31 mouse cellular contexts compared by ENCODE assay signal in genomic region chr19:24896536-24896935, GRCm38 (mm10). TPM values are rescaled to one million over a fixed set of nuclear protein-coding genes. Genes with fewer than 3 reads are reported as not detected.
DNase-seq lines count a peak whose midpoint lies in the region; ATAC-seq lines count a peak whose summit lies in the region.
"Had no signal": no experiment of that assay in that cellular context is flagged by ENCODE, and none has a peak within 500 bp of the region (broad histone marks: within the 10 kb centered on the region; RNA-seq: fewer than 3 reads in every experiment).

No protein-coding gene starts in this region.

- H3K27ac ChIP-seq in forebrain, embryonic 10.5 days: no peak overlapping the region
- no peak overlapping the region for H3K27ac ChIP-seq in forebrain, embryonic 14.5 days (ENCODE audit: low read depth, low read length)
- no peak overlapping the region for H3K27ac ChIP-seq in heart, embryonic 10.5 days
- no peak overlapping the region for H3K27ac ChIP-seq in limb, embryonic 11.5 days (replicated peaks; ENCODE audit: low read depth, low read length)
- H3K27ac ChIP-seq in limb, embryonic 10.5 days: no peak overlapping the region
- no peak overlapping the region for H3K27ac ChIP-seq in embryonic facial prominence, embryonic 10.5 days (replicated peaks)
- H3K27ac ChIP-seq: forebrain, embryonic 15.5 days; heart, adult 2 months; hindbrain, embryonic 15.5 days had no signal

- peaks cover 31% of the 10 kb centered on the region for H3K4me1 ChIP-seq in forebrain, embryonic 10.5 days
- H3K4me1 ChIP-seq in forebrain, embryonic 14.5 days (ENCODE audit: control insufficient read depth, insufficient read depth, low read length): peaks cover 11% of the 10 kb centered on the region; the same call in 1 of the 2 replicates
- H3K4me1 ChIP-seq in heart, embryonic 10.5 days: peaks cover 27% of the 10 kb centered on the region
- peaks cover 7% of the 10 kb centered on the region; the same call in 1 of the 2 replicates for H3K4me1 ChIP-seq in limb, embryonic 11.5 days (ENCODE audit: control insufficient read depth, insufficient read depth, low read length)
- H3K4me1 ChIP-seq in limb, embryonic 10.5 days: peaks cover 31% of the 10 kb centered on the region
- H3K4me1 ChIP-seq in embryonic facial prominence, embryonic 10.5 days: peaks cover 25% of the 10 kb centered on the region

- peak; percentile 18 for DNase-seq in forebrain, embryonic 10.5 days (ENCODE audit: extremely low spot score, low spot score)
- no peak for DNase-seq in forebrain, embryonic 14.5 days (ENCODE audit: low spot score)
- DNase-seq in heart, embryonic 10.5 days (ENCODE audit: low spot score): peak; percentile 56
- no peak for DNase-seq in heart, postnatal 36 days
- DNase-seq in limb, embryonic 11.5 days (ENCODE audit: low spot score): peak; percentile 26
- no peak for DNase-seq in limb, embryonic 10.5 days (ENCODE audit: low spot score)
- peak; percentile 12 for DNase-seq in embryonic facial prominence, embryonic 10.5 days (ENCODE audit: low spot score)
- DNase-seq: B cell, adult 2 months; cerebellum, adult 18-20 months; cerebellum, adult 9-10 months; gastrocnemius, postnatal 25 days; heart, adult 2 months; kidney, adult 2 months had no signal

- H3K9me3 ChIP-seq in forebrain, embryonic 10.5 days: no peaks in the 10 kb centered on the region
- H3K9me3 ChIP-seq in forebrain, embryonic 14.5 days (replicated peaks; ENCODE audit: control insufficient read depth, low read length): no peaks in the 10 kb centered on the region
- H3K9me3 ChIP-seq in heart, embryonic 10.5 days: no peaks in the 10 kb centered on the region
- no peaks in the 10 kb centered on the region for H3K9me3 ChIP-seq in limb, embryonic 11.5 days (ENCODE audit: control insufficient read depth, low read length)
- H3K9me3 ChIP-seq in limb, embryonic 10.5 days (replicated peaks): no peaks in the 10 kb centered on the region
- no peaks in the 10 kb centered on the region for H3K9me3 ChIP-seq in embryonic facial prominence, embryonic 10.5 days
- H3K9me3 ChIP-seq: forebrain, embryonic 15.5 days; hindbrain, embryonic 15.5 days had no signal

- intact Hi-C loops in heart, postnatal 36 days (cut with DNase I): loop anchor here (10.0 kb wide), 1 partner anchor 708 kb away; no protein-coding TSS in a partner anchor

- no peak for ATAC-seq in forebrain, embryonic 14.5 days
- ATAC-seq in limb, embryonic 11.5 days (ENCODE audit: insufficient number of reproducible peaks, low FRiP score, low TSS enrichment, low read depth): no peak
- ATAC-seq: forebrain, embryonic 15.5 days; intestine, postnatal 0 days; Patski had no signal

- no peak overlapping the region for H3K4me2 ChIP-seq in forebrain, embryonic 14.5 days (ENCODE audit: low read length)
- no peak overlapping the region for H3K4me2 ChIP-seq in limb, embryonic 11.5 days (ENCODE audit: low read depth, severe bottlenecking)

- no peaks in the 10 kb centered on the region for H3K36me3 ChIP-seq in forebrain, embryonic 10.5 days (replicated peaks)
- no peaks in the 10 kb centered on the region for H3K36me3 ChIP-seq in forebrain, embryonic 14.5 days (ENCODE audit: control insufficient read depth, insufficient read depth, low read length)
- no peaks in the 10 kb centered on the region for H3K36me3 ChIP-seq in heart, embryonic 10.5 days
- no peaks in the 10 kb centered on the region for H3K36me3 ChIP-seq in limb, embryonic 11.5 days (ENCODE audit: control insufficient read depth, insufficient read depth, low read length)
- H3K36me3 ChIP-seq in limb, embryonic 10.5 days: no peaks in the 10 kb centered on the region
- H3K36me3 ChIP-seq in embryonic facial prominence, embryonic 10.5 days (replicated peaks): no peaks in the 10 kb centered on the region
- H3K36me3 ChIP-seq: forebrain, embryonic 15.5 days; G1E; hindbrain, embryonic 15.5 days had no signal

- 24% methylated on average over 4 of the region's 4 CpGs for WGBS in forebrain, embryonic 10.5 days
- WGBS in forebrain, embryonic 14.5 days: 30% methylated on average over 4 of the region's 4 CpGs
- 11% methylated on average over 4 of the region's 4 CpGs for WGBS in heart, embryonic 10.5 days
- WGBS in limb, embryonic 11.5 days: 12% methylated on average over 4 of the region's 4 CpGs
- WGBS in limb, embryonic 10.5 days: 13% methylated on average over 4 of the region's 4 CpGs
- WGBS in embryonic facial prominence, embryonic 10.5 days: 18% methylated on average over 4 of the region's 4 CpGs

- H3K4me3 ChIP-seq in forebrain, embryonic 10.5 days: no peak overlapping the region
- H3K4me3 ChIP-seq in forebrain, embryonic 14.5 days (ENCODE audit: low read depth, low read length): no peak overlapping the region
- H3K4me3 ChIP-seq in heart, embryonic 10.5 days: no peak overlapping the region
- no peak overlapping the region for H3K4me3 ChIP-seq in limb, embryonic 11.5 days (ENCODE audit: low read depth, low read length)
- H3K4me3 ChIP-seq in limb, embryonic 10.5 days: no peak overlapping the region
- no peak overlapping the region for H3K4me3 ChIP-seq in embryonic facial prominence, embryonic 10.5 days
- H3K4me3 ChIP-seq: heart, adult 2 months had no signal

- H3K27me3 ChIP-seq in forebrain, embryonic 10.5 days (ENCODE audit: poor library complexity, severe bottlenecking): peaks cover 79% of the 10 kb centered on the region
- H3K27me3 ChIP-seq in forebrain, embryonic 14.5 days (replicated peaks; ENCODE audit: control insufficient read depth, insufficient read depth, low read length): peaks cover 52% of the 10 kb centered on the region
- peaks cover 63% of the 10 kb centered on the region for H3K27me3 ChIP-seq in heart, embryonic 10.5 days (ENCODE audit: insufficient read depth, poor library complexity, severe bottlenecking)
- peaks cover 43% of the 10 kb centered on the region for H3K27me3 ChIP-seq in limb, embryonic 11.5 days (ENCODE audit: control insufficient read depth, insufficient read depth, low read length)
- peaks cover 79% of the 10 kb centered on the region for H3K27me3 ChIP-seq in limb, embryonic 10.5 days (ENCODE audit: low read depth, poor library complexity, severe bottlenecking)
- peaks cover 86% of the 10 kb centered on the region for H3K27me3 ChIP-seq in embryonic facial prominence, embryonic 10.5 days (replicated peaks; ENCODE audit: low read depth, poor library complexity, severe bottlenecking)
- H3K27me3 ChIP-seq: CH12.LX had no signal

- H3K9ac ChIP-seq in forebrain, embryonic 14.5 days (ENCODE audit: low read length): no peak overlapping the region
- no peak overlapping the region for H3K9ac ChIP-seq in limb, embryonic 11.5 days (ENCODE audit: low read length)
- H3K9ac ChIP-seq: forebrain, embryonic 15.5 days; hindbrain, embryonic 15.5 days had no signal

RNA-seq across cellular contexts. Expression of gene Foxd4, which starts 4.5 kb away (rescaled TPM):
- not detected in 2 replicates for polyA plus RNA-seq in forebrain, embryonic 10.5 days (2016; fragmentation: Nextera tagmentation; extraction: Ambion mirVana)
- not detected in 2 replicates for polyA plus RNA-seq in forebrain, embryonic 14.5 days (2014; fragmentation: Nextera tagmentation; extraction: Ambion mirVana)
- polyA plus RNA-seq in heart, embryonic 10.5 days (2016; fragmentation: Nextera tagmentation; extraction: Ambion mirVana): not detected in 2 replicates
- total RNA-seq in heart, postnatal 36 days (2021): not detected
- polyA plus RNA-seq in limb, embryonic 11.5 days (2014; fragmentation: Nextera tagmentation; extraction: Ambion mirVana): not detected in 2 replicates
- not detected in 2 replicates for polyA plus RNA-seq in limb, embryonic 10.5 days (2016; fragmentation: Nextera tagmentation; extraction: Ambion mirVana)
- not detected in 2 replicates for polyA plus RNA-seq in embryonic facial prominence, embryonic 10.5 days (2016; fragmentation: Nextera tagmentation; extraction: Ambion mirVana)
- total RNA-seq: adrenal gland, adult 18-20 months; adrenal gland, postnatal 10 days; adrenal gland, postnatal 36 days; CH12.LX; G1E; gastrocnemius, adult 8-10 months; gastrocnemius, postnatal 25 days; heart, adult 2 months; heart, postnatal 4 days had no signal
- polyA plus RNA-seq: embryonic facial prominence, embryonic 11.5 days; embryonic facial prominence, embryonic 14.5 days; forebrain, embryonic 15.5 days; G1E; gonadal fat pad, adult 2 months; heart, adult 2 months; heart, embryonic 11.5 days; heart, embryonic 14.5 days; heart, postnatal 0 days; intestine, embryonic 14.5 days; intestine, postnatal 0 days; kidney, adult 2 months had no signal

RNA-seq across cellular contexts. Expression of gene Gm10053, which starts 21.1 kb away (rescaled TPM):
- 313 and 336 TPM in 2 replicates for polyA plus RNA-seq in forebrain, embryonic 10.5 days (2016; fragmentation: Nextera tagmentation; extraction: Ambion mirVana)
- polyA plus RNA-seq in forebrain, embryonic 14.5 days (2014; fragmentation: Nextera tagmentation; extraction: Ambion mirVana): 238 and 267 TPM in 2 replicates
- polyA plus RNA-seq in heart, embryonic 10.5 days (2016; fragmentation: Nextera tagmentation; extraction: Ambion mirVana): 595 and 755 TPM in 2 replicates
- total RNA-seq in heart, postnatal 36 days (2021): 1,000 to 10,000 TPM in 1 of 2 experiments, 100 to 1,000 TPM in 1; 986 to 1,083 TPM
- polyA plus RNA-seq in limb, embryonic 11.5 days (2014; fragmentation: Nextera tagmentation; extraction: Ambion mirVana): 250 and 263 TPM in 2 replicates
- 304 and 360 TPM in 2 replicates for polyA plus RNA-seq in limb, embryonic 10.5 days (2016; fragmentation: Nextera tagmentation; extraction: Ambion mirVana)
- 316 and 320 TPM in 2 replicates for polyA plus RNA-seq in embryonic facial prominence, embryonic 10.5 days (2016; fragmentation: Nextera tagmentation; extraction: Ambion mirVana)

RNA-seq across cellular contexts. Expression of gene Pgm5, which starts 34.9 kb away (rescaled TPM):
- 0.11 and 0.28 TPM in 2 replicates for polyA plus RNA-seq in forebrain, embryonic 10.5 days (2016; fragmentation: Nextera tagmentation; extraction: Ambion mirVana)
- 0.25 and 0.36 TPM in 2 replicates for polyA plus RNA-seq in forebrain, embryonic 14.5 days (2014; fragmentation: Nextera tagmentation; extraction: Ambion mirVana)
- 3.2 and 3.6 TPM in 2 replicates for polyA plus RNA-seq in heart, embryonic 10.5 days (2016; fragmentation: Nextera tagmentation; extraction: Ambion mirVana)
- 100 to 1,000 TPM in 1 of 2 experiments, 10 to 100 TPM in 1; 93.2 to 109 TPM for total RNA-seq in heart, postnatal 36 days (2021)
- polyA plus RNA-seq in limb, embryonic 11.5 days (2014; fragmentation: Nextera tagmentation; extraction: Ambion mirVana): 1.6 and 1.7 TPM in 2 replicates
- polyA plus RNA-seq in limb, embryonic 10.5 days (2016; fragmentation: Nextera tagmentation; extraction: Ambion mirVana): 0.20 and 0.54 TPM in 2 replicates
- 0.10 and 0.24 TPM in 2 replicates for polyA plus RNA-seq in embryonic facial prominence, embryonic 10.5 days (2016; fragmentation: Nextera tagmentation; extraction: Ambion mirVana)
- total RNA-seq: CH12.LX had no signal
- polyA plus RNA-seq: G1E had no signal

Comparison
In these comparisons a context has a peak if more than half of its experiments do, and no peak if none do; other contexts are left out.
1. DNase-seq: peak in forebrain, embryonic 10.5 days (single experiment), heart, embryonic 10.5 days (single experiment), limb, embryonic 11.5 days (single experiment) and embryonic facial prominence, embryonic 10.5 days (single experiment); none in forebrain, embryonic 14.5 days (single experiment), heart, postnatal 36 days (0 of 2) and limb, embryonic 10.5 days (single experiment).